Mouse (Mus musculus) left cerebral cortex, postnatal 4 days (tissue): Measurements from ENCODE around the gene Cfap97d2. TPM values are rescaled to one million over a fixed set of nuclear protein-coding genes. Genes with fewer than 3 reads are reported as not detected.
"Not testable (repeated sequence)": the region's sequence is repeated elsewhere in the genome, so short reads cannot be mapped to it uniquely, and the experiment has no call there.

ENCODE experiments used
- DNase-seq: peaks from one replicate; pipeline ENCODE4 v3.0.0-alpha.2; 2022
- intact Hi-C: fragments of 180-260 bp; cut with DNase I; formaldehyde crosslinking; loops from one replicate; pipeline ENCODE4 v1.15.1; 2025
- total RNA-seq, 2 experiments: library from RNA; stranded (reverse); gene quantifications; 2 replicates each; pipeline ENCODE4 v1.2.3; 2021

Gene Cfap97d2
- total RNA-seq, 2 experiments from 2014 or later: 0.66 to 1.9 TPM

- DNase-seq: peak; percentile 27
- intact Hi-C loops: no loop called here
These were observed 34.7 kb downstream of the Cfap97d2 start for GRCm38 (mm10) chr8:13740323-13740770.

DNA sequence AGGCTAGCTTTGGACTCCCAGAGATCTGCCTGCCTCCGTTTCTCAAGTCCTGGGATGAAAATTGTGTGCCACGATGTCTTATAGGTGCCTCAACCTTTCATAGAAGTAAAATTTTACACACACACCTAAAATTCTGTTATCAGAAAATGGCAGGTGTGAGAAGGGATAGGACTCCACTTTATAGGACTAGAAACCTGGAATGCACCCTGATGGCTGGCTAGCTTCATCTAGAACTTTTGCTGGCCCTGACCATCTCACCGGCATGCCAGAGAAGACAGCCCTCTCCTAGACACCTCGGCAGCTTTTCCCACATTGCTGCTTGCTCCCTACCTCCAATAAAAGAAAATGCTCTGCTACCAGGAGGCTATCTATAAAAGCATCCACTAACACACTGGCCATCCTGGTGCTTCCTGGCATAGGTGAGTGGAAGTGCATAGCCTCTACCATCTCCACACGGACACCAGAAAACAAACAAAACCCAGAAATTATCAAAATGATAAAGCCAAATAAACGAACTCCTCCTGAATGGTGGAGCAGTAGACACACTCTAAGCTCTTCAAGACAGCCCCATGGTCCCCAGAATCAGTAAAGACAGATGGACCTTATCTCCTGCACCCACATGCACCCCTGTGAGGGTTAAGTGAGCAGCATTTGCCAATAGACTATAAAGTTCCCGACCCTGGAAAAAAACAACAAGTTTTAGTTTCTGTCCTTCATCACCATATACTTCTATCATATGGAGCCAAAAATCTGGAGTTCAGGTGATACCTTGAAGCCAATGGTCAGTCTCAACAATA lies 35.3 kb downstream of the Cfap97d2 start:
- DNase-seq: no peak
- intact Hi-C loops: no loop called here

DNA sequence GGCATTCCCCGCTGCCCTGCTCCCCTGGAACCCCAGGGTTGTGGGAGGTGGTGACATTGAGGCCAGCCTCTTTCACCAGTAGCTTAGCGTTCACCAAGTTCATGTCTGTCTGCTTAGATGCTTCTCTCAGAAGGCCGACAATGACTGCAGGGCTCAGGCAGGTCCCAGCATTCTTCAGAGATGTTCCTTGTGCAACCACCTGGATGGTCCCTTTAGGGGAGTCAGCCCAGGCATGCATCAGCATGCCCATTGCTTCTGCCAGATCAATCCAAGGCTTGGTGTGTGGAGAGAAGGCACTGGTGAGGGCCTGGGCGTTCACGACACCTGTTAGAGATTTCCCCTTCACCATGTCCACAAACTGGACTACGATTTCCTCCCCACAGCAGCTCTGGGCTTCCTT lies 40.5 kb downstream of the Cfap97d2 start:
- DNase-seq, intact Hi-C loops: not testable (repeated sequence)

DNA sequence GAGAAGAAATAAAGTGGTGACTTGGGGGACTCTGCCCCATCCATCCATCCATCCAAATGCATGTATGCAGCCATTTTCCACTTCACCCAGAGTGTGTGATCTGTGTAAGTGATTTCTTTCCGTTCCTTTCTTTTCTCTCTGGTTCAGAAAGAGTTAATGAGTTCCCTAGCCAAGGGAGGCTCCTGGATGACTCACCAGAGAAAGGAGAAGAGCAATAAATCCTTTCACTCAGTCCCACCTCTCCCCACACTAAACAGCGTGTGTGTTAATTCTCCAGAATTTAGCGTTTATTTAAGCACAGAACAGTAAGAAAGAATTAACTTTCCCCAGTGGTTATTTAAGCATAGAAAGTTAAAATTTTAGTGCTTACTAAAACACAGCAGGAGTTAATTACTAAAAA lies 41.9 kb downstream of the Cfap97d2 start:
- intact Hi-C loops: no loop called here
- no peak for DNase-seq

DNA sequence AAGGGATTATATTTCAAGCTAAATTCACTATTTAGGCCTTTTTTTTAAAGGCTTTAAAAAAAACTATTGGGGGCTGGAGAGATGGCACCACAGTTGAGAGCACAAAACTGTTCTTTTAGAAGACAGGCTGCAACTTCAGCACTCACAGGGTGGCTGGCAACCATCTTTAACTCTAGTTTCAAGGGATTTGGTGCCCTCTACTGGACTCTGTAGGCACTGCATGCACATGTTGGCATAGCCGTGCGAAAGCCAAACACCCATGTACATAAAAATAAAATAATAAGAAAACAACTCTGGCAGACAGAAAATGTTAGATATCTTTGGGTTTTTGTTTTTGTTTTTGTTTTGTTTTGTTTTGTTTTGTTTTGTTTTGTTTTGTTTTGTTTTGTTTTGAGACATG lies 48.0 kb downstream of the Cfap97d2 start:
- DNase-seq: peak; percentile 86
- intact Hi-C loops: loop anchor here (5.0 kb wide), 2 partner anchors 201 to 341 kb away; no protein-coding TSS in a partner anchor

DNA sequence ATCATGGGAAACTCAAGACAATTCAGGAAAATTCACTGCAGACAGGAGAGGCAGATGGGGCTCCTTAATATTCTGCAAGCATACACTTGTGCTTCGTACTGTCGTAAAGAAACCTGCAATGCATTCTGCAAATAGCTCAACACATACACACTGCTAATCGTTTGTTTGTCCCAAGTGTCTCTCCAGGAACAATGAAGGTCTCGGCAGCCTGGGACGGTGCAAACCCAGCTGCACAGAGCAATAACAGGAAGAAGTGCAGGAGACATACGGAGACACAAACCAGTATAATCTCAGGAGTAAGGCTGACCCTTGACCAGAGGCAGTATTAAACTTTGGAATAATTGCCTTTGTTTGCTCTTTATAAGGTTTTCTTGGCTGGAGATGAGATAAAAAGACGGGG lies 50.8 kb downstream of the Cfap97d2 start:
- intact Hi-C loops: no loop called here
- no peak for DNase-seq

DNA sequence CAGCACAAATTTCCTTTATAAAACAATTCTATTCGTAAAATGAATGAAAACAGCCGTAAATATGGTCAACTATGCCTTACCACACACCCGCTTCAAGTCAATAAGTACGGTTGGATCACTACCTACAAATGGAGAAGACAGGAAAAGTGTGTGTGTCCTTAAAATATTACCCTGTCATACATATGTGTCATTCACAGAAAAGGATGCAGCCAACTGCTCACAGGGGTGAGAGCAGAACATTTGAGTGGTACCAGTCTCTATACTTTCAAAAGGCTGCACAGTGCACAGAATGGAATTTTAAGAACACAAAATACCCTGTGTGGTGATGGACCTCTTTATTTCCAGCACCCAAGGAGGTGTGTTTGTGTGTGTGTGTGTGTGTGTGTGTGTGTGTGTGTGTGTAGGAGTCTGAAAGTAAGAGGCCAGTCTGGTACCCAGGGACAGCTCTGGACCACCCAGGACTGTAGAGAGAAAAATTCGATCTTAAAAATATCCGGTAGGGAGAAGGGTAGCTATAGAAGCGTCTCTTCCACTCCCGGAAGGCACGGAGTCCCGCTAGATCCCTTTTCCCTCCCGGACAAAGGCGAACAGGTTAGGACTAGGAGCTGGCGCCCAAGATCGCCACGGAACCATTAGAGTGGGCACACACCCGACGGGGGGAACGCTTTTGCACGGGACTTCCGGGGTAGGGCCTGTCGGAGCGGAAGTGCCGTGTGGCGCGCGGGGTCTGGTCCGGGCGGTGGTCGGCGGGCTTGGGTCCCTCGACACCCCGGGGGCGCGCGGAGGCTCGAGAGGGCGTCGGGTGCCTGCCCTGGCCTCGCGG lies 51.5 kb downstream of the Cfap97d2 start, which contains the start of gene Cdc16:
TSS of gene Cdc16 (plus strand) at position 695 of the 823 bp plus-strand sequence.
- intact Hi-C loops: no loop called here
- DNase-seq: peak; percentile 94

GRCm38 (mm10) chr8:13757805-13758727 lies 52.4 kb downstream of the Cfap97d2 start:
- intact Hi-C loops: no loop called here
- peak; percentile 36 for DNase-seq

DNA sequence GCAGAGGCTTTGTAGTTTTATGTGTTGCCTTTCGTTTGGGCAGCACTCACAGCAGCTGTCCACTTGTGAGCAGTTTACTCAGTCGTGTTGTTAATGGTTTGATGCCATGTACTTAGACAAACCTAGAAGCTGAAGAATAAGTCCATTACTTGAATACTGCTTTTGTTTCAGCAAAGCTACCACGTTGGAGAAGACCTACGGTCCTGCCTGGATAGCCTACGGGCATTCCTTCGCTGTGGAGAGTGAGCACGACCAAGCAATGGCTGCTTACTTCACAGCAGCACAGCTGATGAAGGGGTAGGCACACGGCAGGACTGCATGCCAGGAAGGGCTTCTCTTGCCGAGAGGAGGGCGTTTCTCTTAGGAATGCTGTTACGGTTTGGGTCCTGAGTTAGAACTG lies 63.5 kb downstream of the Cfap97d2 start:
- intact Hi-C loops: loop anchor here (10.0 kb wide), 2 partner anchors 294 to 634 kb away; no protein-coding TSS in a partner anchor
- DNase-seq: no peak

DNA sequence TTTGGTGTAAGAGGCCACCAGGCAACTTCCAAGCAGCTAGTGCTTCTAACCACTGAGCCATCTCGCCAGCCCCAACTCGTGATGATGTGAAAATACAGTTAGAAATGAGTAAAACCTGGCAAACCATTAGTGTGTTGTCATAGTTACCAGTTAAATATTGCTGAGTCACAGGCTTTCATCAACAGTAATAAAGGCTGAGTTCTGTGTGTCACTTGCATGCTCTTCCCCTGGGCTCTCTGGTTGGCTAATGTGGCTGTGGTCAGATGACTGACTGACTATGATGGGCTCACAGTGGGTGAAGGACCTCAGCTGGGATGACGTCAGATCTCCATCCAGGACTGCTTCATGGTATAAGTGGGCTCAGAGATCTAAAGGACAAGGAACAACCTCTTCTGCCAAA lies 74.8 kb downstream of the Cfap97d2 start:
- intact Hi-C loops: no loop called here
- DNase-seq: no peak

- intact Hi-C loops: no loop called here
- peak; percentile 94 for DNase-seq
These were observed 79.6 kb downstream of the Cfap97d2 start, which contains the start of gene Upf3a for GRCm38 (mm10) chr8:13785250-13785763. Gene Upf3a, plus strand, starts transcription at chr8:13785615.

- intact Hi-C loops: no loop called here
- peak; percentile 99 for DNase-seq
These were observed 80.1 kb downstream of the Cfap97d2 start for GRCm38 (mm10) chr8:13785764-13786299.

- no peak for DNase-seq
- intact Hi-C loops: no loop called here
These were observed 83.9 kb downstream of the Cfap97d2 start for GRCm38 (mm10) chr8:13789606-13790005.

Other genes with a start within 250 kb of the Cfap97d2 start
- gene Gas6, start 211.4 kb upstream of the Cfap97d2 start, total RNA-seq: 10 to 100 TPM; 81.2 to 85.8 TPM
- not detected for gene 1700029H14Rik, start 143.4 kb upstream of the Cfap97d2 start, total RNA-seq
- gene Rasa3, start 28.3 kb upstream of the Cfap97d2 start, total RNA-seq: 10 to 100 TPM; 46.4 to 49.1 TPM
- gene Cdc16, start 51.8 kb downstream of the Cfap97d2 start, total RNA-seq: 10 to 100 TPM; 70.1 to 76.1 TPM
- 10 to 100 TPM; 32.4 to 34.6 TPM for gene Upf3a, start 79.7 kb downstream of the Cfap97d2 start, total RNA-seq
- not detected for gene AF366264, start 132.5 kb downstream of the Cfap97d2 start, total RNA-seq
- gene Champ1, start 163.8 kb downstream of the Cfap97d2 start, total RNA-seq: 10 to 100 TPM; 47.1 to 48.4 TPM
- gene Coprs, start 184.4 kb downstream of the Cfap97d2 start, total RNA-seq: 10 to 100 TPM; 35.6 to 42.9 TPM